ENCODE assay signal across 13 mouse cellular contexts in the genomic region with DNA sequence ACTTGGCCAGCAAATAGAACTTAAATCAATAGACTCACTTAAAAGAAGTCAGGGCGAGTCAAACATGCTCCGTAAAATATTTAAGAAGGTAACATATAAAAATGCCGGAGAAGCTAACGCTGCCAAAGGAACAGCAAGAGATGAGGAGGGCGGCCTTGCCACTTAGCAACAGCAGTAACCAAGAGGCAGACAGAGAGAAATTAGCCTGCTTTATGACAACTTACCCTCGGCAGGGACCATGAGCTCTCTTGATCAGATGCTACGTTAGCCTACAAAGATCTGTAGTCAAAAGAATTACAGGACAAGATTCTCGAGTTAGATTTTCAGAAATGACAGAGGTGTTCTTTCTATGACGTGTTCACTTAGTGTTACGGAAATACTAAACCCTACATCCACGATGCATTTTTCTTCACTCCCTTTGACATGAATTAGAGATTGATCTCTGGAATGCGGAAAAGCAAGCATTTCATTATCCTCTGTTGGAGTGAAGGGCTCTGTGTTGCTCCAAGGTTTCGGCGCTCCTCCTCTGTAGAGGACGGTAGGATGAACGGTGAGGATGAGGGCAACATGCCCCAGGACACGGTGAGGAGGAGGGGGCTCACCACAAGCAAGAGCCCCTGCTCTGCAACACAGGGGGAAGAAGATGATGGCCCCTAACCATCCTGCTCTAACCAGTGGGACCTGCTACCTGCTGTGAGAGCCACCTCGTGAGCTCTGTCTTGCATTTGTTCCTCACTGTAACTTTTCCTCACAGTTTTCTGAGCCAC. TPM values are rescaled to one million over a fixed set of nuclear protein-coding genes. Genes with fewer than 3 reads are reported as not detected.
A peak's percentile ranks its signal among the peaks of the same experiment; 100 is the strongest.
DNase-seq lines count a peak whose midpoint lies in the region; ATAC-seq and TF ChIP-seq lines count a peak whose summit lies in the region.
"Had no signal": no experiment of that assay in that cellular context is flagged by ENCODE, and none has a peak within 500 bp of the region (broad histone marks: within the 10 kb centered on the region; RNA-seq: fewer than 3 reads in every experiment).

No protein-coding gene starts in this region.

- TF ChIP-seq CTCF in cerebellum, adult 2 months (IDR thresholded peaks at IDR 0.05; ENCODE audit: borderline replicate concordance, insufficient read depth, low read depth, low read length) = no peak

- 0 out of 2 replicates have a peak overlapping the region, but pooled peaks have one; percentile 14 for H3K9ac ChIP-seq in kidney, embryonic 16.5 days (replicated peaks; ENCODE audit: low read length)
- H3K9ac ChIP-seq in embryonic facial prominence, embryonic 12.5 days = no peak overlapping the region
- H3K9ac ChIP-seq in midbrain, embryonic 13.5 days (replicated peaks) = no peak overlapping the region
- H3K9ac ChIP-seq: liver, postnatal 0 days had no signal

- peaks cover 2% of the 10 kb centered on the region; the same call in 1 of the 2 replicates for H3K36me3 ChIP-seq in kidney, embryonic 16.5 days (ENCODE audit: insufficient read depth, low read length)
- H3K36me3 ChIP-seq in embryonic facial prominence, embryonic 12.5 days = no peaks in the 10 kb centered on the region
- no peaks in the 10 kb centered on the region for H3K36me3 ChIP-seq in midbrain, embryonic 13.5 days

- H3K27ac ChIP-seq in cerebellum, adult 2 months (ENCODE audit: insufficient read depth, low read length) = peak overlapping the region; percentile 99
- no peak overlapping the region for H3K27ac ChIP-seq in kidney, embryonic 16.5 days (ENCODE audit: low read length)
- 0 out of 2 replicates have a peak overlapping the region, but pooled peaks have one; percentile 41 for H3K27ac ChIP-seq in embryonic facial prominence, embryonic 12.5 days
- H3K27ac ChIP-seq in midbrain, embryonic 13.5 days = no peak overlapping the region

- H3K4me2 ChIP-seq in kidney, embryonic 16.5 days (replicated peaks; ENCODE audit: low read depth, low read length) = no peak overlapping the region
- H3K4me2 ChIP-seq in embryonic facial prominence, embryonic 12.5 days (replicated peaks) = no peak overlapping the region
- H3K4me2 ChIP-seq in midbrain, embryonic 13.5 days (replicated peaks) = no peak overlapping the region

- DNase-seq in cerebellum, adult 2 months = no peak
- no peak for DNase-seq in cerebellum, postnatal 4 days (ENCODE audit: low spot score in 2 of 2)
- no peak for DNase-seq in kidney, postnatal 25 days
- no peak for DNase-seq in c-Kit-positive CD71-positive TER-119-positive erythroid progenitor cells, embryonic 14.5 days (ENCODE audit: low spot score)
- no peak for DNase-seq in heart, adult 11 months
- DNase-seq: liver, postnatal 0 days; lung, postnatal 4 days; right cerebral cortex, postnatal 14 days had no signal

- H3K4me1 ChIP-seq in cerebellum, adult 2 months (ENCODE audit: control insufficient read depth, insufficient read depth, low read length) = peaks cover 46% of the 10 kb centered on the region
- H3K4me1 ChIP-seq in kidney, embryonic 16.5 days (ENCODE audit: insufficient read depth, low read length) = peaks cover 11% of the 10 kb centered on the region
- H3K4me1 ChIP-seq in embryonic facial prominence, embryonic 12.5 days = peaks cover 8% of the 10 kb centered on the region
- H3K4me1 ChIP-seq in midbrain, embryonic 13.5 days (replicated peaks) = peaks cover 16% of the 10 kb centered on the region

- TF ChIP-seq POLR2A in cerebellum, adult 2 months (IDR thresholded peaks at IDR 0.05; ENCODE audit: borderline replicate concordance, insufficient read depth, low read length) = no peak

- no peaks in the 10 kb centered on the region for H3K27me3 ChIP-seq in cerebellum, adult 2 months (ENCODE audit: control insufficient read depth, insufficient read depth, low read length)
- H3K27me3 ChIP-seq in kidney, embryonic 16.5 days (ENCODE audit: insufficient read depth, low read length) = no peaks in the 10 kb centered on the region
- no peaks in the 10 kb centered on the region for H3K27me3 ChIP-seq in embryonic facial prominence, embryonic 12.5 days
- H3K27me3 ChIP-seq in midbrain, embryonic 13.5 days = no peaks in the 10 kb centered on the region
- H3K27me3 ChIP-seq: CH12.LX had no signal

- WGBS in cerebellum, adult 2 months = 45% methylated on average over 18 of the region's 18 CpGs
- 74% methylated on average over 18 of the region's 18 CpGs for WGBS in kidney, embryonic 16.5 days
- 75% methylated on average over 18 of the region's 18 CpGs for WGBS in embryonic facial prominence, embryonic 12.5 days
- WGBS in midbrain, embryonic 13.5 days = 69% methylated on average over 18 of the region's 18 CpGs

- H3K4me3 ChIP-seq in cerebellum, adult 2 months (replicated peaks; ENCODE audit: insufficient read depth, low read depth, low read length) = no peak overlapping the region
- no peak overlapping the region for H3K4me3 ChIP-seq in kidney, embryonic 16.5 days (ENCODE audit: low read length)
- H3K4me3 ChIP-seq in embryonic facial prominence, embryonic 12.5 days = no peak overlapping the region
- no peak overlapping the region for H3K4me3 ChIP-seq in midbrain, embryonic 13.5 days (replicated peaks)
- H3K4me3 ChIP-seq: myocyte had no signal

- no peaks in the 10 kb centered on the region for H3K9me3 ChIP-seq in kidney, embryonic 16.5 days (ENCODE audit: low read length)
- no peaks in the 10 kb centered on the region for H3K9me3 ChIP-seq in embryonic facial prominence, embryonic 12.5 days
- H3K9me3 ChIP-seq in midbrain, embryonic 13.5 days = no peaks in the 10 kb centered on the region

- ATAC-seq in kidney, embryonic 16.5 days (ENCODE audit: low FRiP score, low TSS enrichment) = 0 out of 2 replicates have a peak, but pooled peaks have one; percentile 35
- ATAC-seq in embryonic facial prominence, embryonic 12.5 days (ENCODE audit: insufficient number of reproducible peaks, insufficient read depth, low FRiP score, low TSS enrichment) = no peak
- peak; percentile 40 for ATAC-seq in midbrain, embryonic 13.5 days
- ATAC-seq: liver, postnatal 0 days had no signal

RNA-seq across cellular contexts. Expression of a gene that starts 57.1 kb away (rescaled TPM):
- polyA plus RNA-seq in cerebellum, adult 2 months (2012; rRNA removed) = 5.5 and 6.0 TPM in 2 replicates
- polyA plus RNA-seq in kidney, embryonic 16.5 days (2015; fragmentation: Nextera tagmentation; extraction: Ambion mirVana) = 309 and 369 TPM in 2 replicates
- 414 and 455 TPM in 2 replicates for polyA plus RNA-seq in embryonic facial prominence, embryonic 12.5 days (2016; fragmentation: Nextera tagmentation; extraction: Ambion mirVana)
- 210 and 259 TPM in 2 replicates for polyA plus RNA-seq in midbrain, embryonic 13.5 days (2015; fragmentation: Nextera tagmentation; extraction: Ambion mirVana)

Comparison
In these comparisons a context has a peak if more than half of its experiments do, and no peak if none do; other contexts are left out.
1. H3K27ac ChIP-seq: peak in cerebellum, adult 2 months (single experiment) and embryonic facial prominence, embryonic 12.5 days (single experiment); none in kidney, embryonic 16.5 days (single experiment) and midbrain, embryonic 13.5 days (single experiment).
2. RNA of a gene that starts 57.1 kb away (polyA plus RNA-seq): 414 to 455 TPM in embryonic facial prominence, embryonic 12.5 days, 309 to 369 TPM in kidney, embryonic 16.5 days and 210 to 259 TPM in midbrain, embryonic 13.5 days; 5.5 to 6.0 TPM in cerebellum, adult 2 months; every median in the first group is over 10 times any median in the second.